Mouse (Mus musculus) lung, postnatal 0 days (tissue): Measurements from ENCODE around the gene Egflam.

Experiments
- CTCF ChIP-seq: IDR thresholded peaks from 2 replicates; pipeline ENCODE4 v1.5.1; 2016; ENCODE audit warnings: antibody characterized with exemption, mild to moderate bottlenecking
- EP300 ChIP-seq: IDR thresholded peaks from 2 replicates; pipeline ENCODE4 v1.6.1; 2016; ENCODE audit warnings: antibody characterized with exemption, mild to moderate bottlenecking, control low read depth

DNA sequence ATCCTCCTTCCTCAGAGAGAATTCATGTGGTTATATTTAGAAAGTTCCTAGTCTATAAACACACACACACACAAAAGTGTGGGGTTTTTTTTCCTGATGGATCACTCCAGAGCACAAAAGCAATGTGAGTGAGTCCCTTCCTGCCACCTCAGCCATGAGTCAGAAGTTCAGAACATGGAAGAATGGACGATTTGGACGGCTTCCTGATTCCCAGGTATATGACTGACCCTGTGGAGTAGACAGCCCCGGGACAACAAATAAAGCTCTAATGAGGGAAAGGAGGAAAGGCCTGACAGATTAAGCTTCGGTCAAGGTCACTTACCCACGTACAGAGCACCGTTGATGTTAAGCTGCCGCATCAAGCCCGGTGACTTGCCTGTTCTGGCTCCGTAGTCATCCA lies 190.0 kb downstream of the Egflam start:
- no peak for TF ChIP-seq CTCF
- no peak for TF ChIP-seq EP300
